Mouse (Mus musculus): ENCODE data around the gene Sco2.

DNA sequence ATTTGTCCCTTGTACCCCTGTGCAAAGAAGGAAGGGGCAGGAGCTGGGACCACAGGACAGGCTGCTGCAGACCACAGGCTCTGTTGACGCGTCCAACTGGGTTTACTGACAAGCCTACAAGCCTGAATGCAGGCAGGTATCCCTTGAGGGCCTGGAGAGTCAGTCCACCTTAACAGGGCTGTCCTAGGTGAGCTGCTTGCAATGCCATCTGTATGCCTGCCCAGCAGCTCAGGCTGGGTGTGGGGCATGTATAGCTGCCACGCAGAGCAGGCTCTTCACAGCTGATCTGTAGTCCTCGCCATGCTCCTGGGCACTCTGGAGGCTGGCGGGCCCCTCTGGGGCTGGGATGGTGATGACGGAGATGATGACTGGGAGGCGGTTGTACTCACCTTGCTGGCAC is 11.0 kb upstream of the Sco2 start, which contains the start of gene Klhdc7b:
- TF ChIP-seq CTCF (IDR thresholded peaks at IDR 0.05) (no peak), POLR2A (IDR thresholded peaks at IDR 0.05; ENCODE audit: insufficient read depth, low read depth, low read length) (no peak), EP300 (IDR thresholded peaks at IDR 0.05; ENCODE audit: insufficient read depth, low read depth, low read length) (no peak)
